In the genomic region with DNA sequence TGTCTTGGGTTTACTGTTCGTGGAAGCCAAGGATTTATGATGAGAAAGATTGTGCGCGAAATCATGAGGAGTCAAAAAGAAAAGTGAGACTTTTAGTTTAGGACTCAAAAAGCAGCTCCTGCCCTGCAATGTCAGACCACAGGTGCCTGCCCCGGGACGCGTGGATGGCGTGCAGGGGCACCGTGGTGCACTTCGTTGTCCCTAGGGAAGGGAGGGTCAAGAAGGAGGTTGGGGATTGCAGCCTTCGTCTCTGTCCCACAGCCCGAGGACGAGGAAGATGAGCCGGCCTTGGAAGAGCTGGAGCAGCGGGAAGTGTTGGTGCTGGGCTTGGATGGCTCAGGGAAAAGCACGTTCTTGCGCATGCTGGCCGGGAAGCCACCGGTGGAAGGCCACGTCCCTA, we compare ENCODE assay signal across 8 mouse cellular contexts. TPM values are rescaled to one million over a fixed set of nuclear protein-coding genes. Genes with fewer than 3 reads are reported as not detected.
DNase-seq lines count a peak whose midpoint lies in the region; ATAC-seq and TF ChIP-seq lines count a peak whose summit lies in the region.

No protein-coding gene starts in this region.

- WGBS in thymus, adult 2 months = 17% methylated on average over 19 of the region's 19 CpGs
- WGBS in neural tube, embryonic 15.5 days = 3% methylated on average over 19 of the region's 19 CpGs

- ATAC-seq in neural tube, embryonic 15.5 days (ENCODE audit: low FRiP score) = peak; percentile 26; the same call in 1 of the 2 replicates

- peak overlapping the region; percentile 88 for H3K4me2 ChIP-seq in neural tube, embryonic 15.5 days

- no peak overlapping the region for H3K27ac ChIP-seq in thymus, adult 2 months (ENCODE audit: control insufficient read depth, insufficient read depth, low read length)
- peak overlapping the region; percentile 86 for H3K27ac ChIP-seq in neural tube, embryonic 15.5 days (replicated peaks)

- TF ChIP-seq POLR2A in thymus, adult 2 months (IDR thresholded peaks at IDR 0.05; ENCODE audit: control insufficient read depth, extremely low read depth, insufficient read depth, low read length, poor library complexity) = no peak

- peak; percentile 47 for DNase-seq in embryo, embryonic 9.5 days (ENCODE audit: extremely low spot score)
- DNase-seq in embryo, embryonic 11 days = no peak
- DNase-seq in thymus, adult 2 months = no peak
- DNase-seq in thymus, postnatal 10 days (ENCODE audit: low spot score in 2 of 2) = no peak
- peak; percentile 20 to 49 for DNase-seq in kidney, postnatal 4 days
- no peak for DNase-seq in gastrocnemius, postnatal 25 days
- DNase-seq in right cerebral cortex, postnatal 14 days = no peak

- peaks cover 7% of the 10 kb centered on the region for H3K4me1 ChIP-seq in thymus, adult 2 months (replicated peaks; ENCODE audit: control insufficient read depth, insufficient read depth, low read length)
- peaks cover 42% of the 10 kb centered on the region for H3K4me1 ChIP-seq in neural tube, embryonic 15.5 days

- H3K9ac ChIP-seq in neural tube, embryonic 15.5 days (replicated peaks) = peak overlapping the region; percentile 97

- no peaks in the 10 kb centered on the region for H3K9me3 ChIP-seq in neural tube, embryonic 15.5 days (replicated peaks)

- TF ChIP-seq CTCF in thymus, adult 2 months (IDR thresholded peaks at IDR 0.05; ENCODE audit: borderline replicate concordance, control insufficient read depth, extremely low read depth, insufficient read depth, low read length, poor library complexity) = no peak

- peak overlapping the region; percentile 64 for H3K4me3 ChIP-seq in thymus, adult 2 months (ENCODE audit: control insufficient read depth, insufficient read depth, low read length)
- peak overlapping the region; percentile 100 for H3K4me3 ChIP-seq in neural tube, embryonic 15.5 days (replicated peaks)

- H3K36me3 ChIP-seq in thymus, adult 2 months (ENCODE audit: control insufficient read depth, insufficient read depth, low read length) = no peaks in the 10 kb centered on the region
- peaks cover 30% of the 10 kb centered on the region for H3K36me3 ChIP-seq in neural tube, embryonic 15.5 days

- H3K27me3 ChIP-seq in thymus, adult 2 months (ENCODE audit: control insufficient read depth, insufficient read depth, low read length) = no peaks in the 10 kb centered on the region
- H3K27me3 ChIP-seq in neural tube, embryonic 15.5 days (replicated peaks) = no peaks in the 10 kb centered on the region

RNA-seq across cellular contexts. Expression of gene Arl10, which starts 0.7 kb away (rescaled TPM):
- polyA plus RNA-seq in thymus, adult 2 months (2012; rRNA removed) = 19.8 and 20.5 TPM in 2 replicates
- 81.9 and 93.8 TPM in 2 replicates for polyA plus RNA-seq in neural tube, embryonic 15.5 days (2015; fragmentation: Nextera tagmentation; extraction: Ambion mirVana)
- total RNA-seq in gastrocnemius, postnatal 25 days (2021) = 1 to 10 TPM; 2.3 to 3.2 TPM

RNA-seq across cellular contexts. Expression of gene 4833439L19Rik, which starts 10.3 kb away (rescaled TPM):
- 104 and 105 TPM in 2 replicates for polyA plus RNA-seq in thymus, adult 2 months (2012; rRNA removed)
- 218 and 220 TPM in 2 replicates for polyA plus RNA-seq in neural tube, embryonic 15.5 days (2015; fragmentation: Nextera tagmentation; extraction: Ambion mirVana)
- 100 to 1,000 TPM; 145 to 160 TPM for total RNA-seq in gastrocnemius, postnatal 25 days (2021)

RNA-seq across cellular contexts. Expression of gene Nop16, which starts 14.4 kb away (rescaled TPM):
- polyA plus RNA-seq in thymus, adult 2 months (2012; rRNA removed) = 8.6 and 8.7 TPM in 2 replicates
- 64.7 and 69.8 TPM in 2 replicates for polyA plus RNA-seq in neural tube, embryonic 15.5 days (2015; fragmentation: Nextera tagmentation; extraction: Ambion mirVana)
- total RNA-seq in gastrocnemius, postnatal 25 days (2021) = 10 to 100 TPM; 16.5 to 17.4 TPM

RNA-seq across cellular contexts. Expression of gene Higd2a, which starts 14.5 kb away (rescaled TPM):
- 112 and 116 TPM in 2 replicates for polyA plus RNA-seq in thymus, adult 2 months (2012; rRNA removed)
- 267 and 285 TPM in 2 replicates for polyA plus RNA-seq in neural tube, embryonic 15.5 days (2015; fragmentation: Nextera tagmentation; extraction: Ambion mirVana)
- total RNA-seq in gastrocnemius, postnatal 25 days (2021) = 100 to 1,000 TPM; 144 to 150 TPM

RNA-seq across cellular contexts. Expression of gene Cltb, which starts 35.7 kb away (rescaled TPM):
- 42.2 and 44.6 TPM in 2 replicates for polyA plus RNA-seq in thymus, adult 2 months (2012; rRNA removed)
- 230 and 259 TPM in 2 replicates for polyA plus RNA-seq in neural tube, embryonic 15.5 days (2015; fragmentation: Nextera tagmentation; extraction: Ambion mirVana)
- 100 to 1,000 TPM; 117 to 135 TPM for total RNA-seq in gastrocnemius, postnatal 25 days (2021)

Comparison
In these comparisons a context has a peak if more than half of its experiments do, and no peak if none do; other contexts are left out.
1. DNase-seq: peak in embryo, embryonic 9.5 days (single experiment) and kidney, postnatal 4 days (2 of 2); none in embryo, embryonic 11 days (single experiment), thymus, adult 2 months (single experiment), thymus, postnatal 10 days (0 of 2), gastrocnemius, postnatal 25 days (single experiment) and right cerebral cortex, postnatal 14 days (single experiment).